Mouse (Mus musculus) limb, embryonic 15.5 days (tissue): ENCODE measurements around the gene BC035947. TPM values are rescaled to one million over a fixed set of nuclear protein-coding genes. Genes with fewer than 3 reads are reported as not detected.

Source experiments
- polyA plus RNA-seq: library from polyadenylated mRNA; unstranded; fragments of >200 nt; fragmentation: Nextera tagmentation; extraction: Ambion mirVana; gene quantifications from 2 replicates; pipeline ENCODE4 v1.2.1, GENCODE M21; 2015

BC035947 gene
- polyA plus RNA-seq, 1 experiment from 2014 or later, result 0.06 TPM

Other genes starting within 250 kb of the BC035947 start
- gene Sgpp2, start 201.8 kb downstream of the BC035947 start, polyA plus RNA-seq, result 0.35 and 0.70 TPM in 2 replicates
- gene Farsb, start 23.3 kb downstream of the BC035947 start, polyA plus RNA-seq, result 125 and 127 TPM in 2 replicates
- gene Mogat1, start 1.2 kb downstream of the BC035947 start, polyA plus RNA-seq, result 0.15 and 0.19 TPM in 2 replicates
- gene Acsl3, start 145.7 kb upstream of the BC035947 start, polyA plus RNA-seq, result 55.5 and 62.2 TPM in 2 replicates
- gene Utp14b, start 145.9 kb upstream of the BC035947 start, polyA plus RNA-seq, result 2.7 and 3.6 TPM in 2 replicates